Mouse (Mus musculus): ENCODE data around the gene Pear1.

Gene Pear1

GRCm38 (mm10) chr3:87828435-87828834, 4.3 kb upstream of the Pear1 start:
- ChIA-PET POLR2A (interaction anchor here in 2 of 4 experiments (0.7 to 1.1 kb wide), 4 partner anchors 11 to 152 kb away, joined by 3 to 4 read pairs (median 3); no protein-coding TSS in a partner anchor), CTCF (interaction anchor here (0.5 to 2.0 kb wide), 17 partner anchors 10 to 133 kb away, joined by 3 to 16 read pairs (median 4); partner anchors contain the start of gene Ntrk1 (in 1 of the 4))

GRCm38 (mm10) chr3:87818226-87818625, 5.9 kb downstream of the Pear1 start:
- ChIA-PET CTCF (interaction anchor here in 3 of 4 experiments (1.0 to 5.9 kb wide), 11 partner anchors 14 to 169 kb away, joined by 3 to 33 read pairs (median 13); partner anchors contain the start of genes Ntrk1 (in 2 of the 3) and Lrrc71 (in 1 of the 3)), POLR2A (interaction anchor here in 2 of 4 experiments (0.8 to 1.4 kb wide), 6 partner anchors 13 to 68 kb away, joined by 3 to 4 read pairs (median 3); partner anchors contain the start of genes Ntrk1 (in 1 of the 2) and Prcc (in 1 of the 2))

- CTCF ChIA-PET: interaction anchor here (0.6 to 5.9 kb wide), 29 partner anchors 9 to 170 kb away, joined by 3 to 33 read pairs (median 5); partner anchors contain the start of genes Ntrk1 (in 2 of the 4) and Lrrc71 (in 1 of the 4)
- POLR2A ChIA-PET: interaction anchor here in 3 of 4 experiments (0.6 to 3.2 kb wide), 11 partner anchors 12 to 245 kb away, joined by 3 to 13 read pairs (median 4); partner anchors contain the start of genes Insrr (in 1 of the 3), Lrrc71 (in 1 of the 3), Ntrk1 (in 1 of the 3) and Prcc (in 1 of the 3)
Observed at GRCm38 (mm10) chr3:87816646-87817093, 7.4 kb downstream of the Pear1 start.

- POLR2A ChIA-PET: interaction anchor here in 2 of 4 experiments (0.8 to 3.2 kb wide), 4 partner anchors 9 to 48 kb away, joined by 3 to 13 read pairs (median 4); partner anchors contain the start of genes Insrr (in 1 of the 2) and Ntrk1 (in 1 of the 2)
- CTCF ChIA-PET: interaction anchor here (0.6 to 5.9 kb wide), 21 partner anchors 8 to 67 kb away, joined by 3 to 33 read pairs (median 7); partner anchors contain the start of genes Ntrk1 (in 2 of the 4) and Lrrc71 (in 1 of the 4)
Observed at GRCm38 (mm10) chr3:87816166-87816565, 7.9 kb downstream of the Pear1 start.

GRCm38 (mm10) chr3:87812873-87813272, 11.2 kb downstream of the Pear1 start:
- CTCF ChIA-PET: interaction anchor here in 2 of 4 experiments (0.6 to 0.8 kb wide), 2 partner anchors 16 to 69 kb away, joined by 3 read pairs; no protein-coding TSS in a partner anchor
- POLR2A ChIA-PET: no interaction called here

- CTCF ChIA-PET: interaction anchor here in 3 of 4 experiments (0.6 to 0.8 kb wide), 3 partner anchors 10 to 17 kb away, joined by 3 read pairs; no protein-coding TSS in a partner anchor
- POLR2A ChIA-PET: interaction anchor here in 1 of 4 experiments (0.7 kb wide), 1 partner anchor 102 kb away, joined by 3 read pairs; no protein-coding TSS in a partner anchor
Observed at GRCm38 (mm10) chr3:87812413-87812812, 11.7 kb downstream of the Pear1 start.

GRCm38 (mm10) chr3:87811297-87811696, 12.8 kb downstream of the Pear1 start:
- ChIA-PET POLR2A (no interaction called here), CTCF (interaction anchor here in 2 of 4 experiments (0.7 to 1.4 kb wide), 3 partner anchors 27 to 28 kb away, joined by 3 read pairs; no protein-coding TSS in a partner anchor)

- ChIA-PET POLR2A (interaction anchor here in 2 of 4 experiments (0.7 to 1.0 kb wide), 5 partner anchors 15 to 151 kb away, joined by 3 read pairs; partner anchors contain the start of genes Ntrk1 (in 1 of the 2) and Prcc (in 1 of the 2)), CTCF (interaction anchor here in 3 of 4 experiments (0.6 to 1.8 kb wide), 8 partner anchors 13 to 161 kb away, joined by 3 to 6 read pairs (median 4); partner anchors contain the start of gene Insrr (in 1 of the 3))
Observed at GRCm38 (mm10) chr3:87809322-87809962, 14.7 kb downstream of the Pear1 start.

GRCm38 (mm10) chr3:87804038-87804677, 19.9 kb downstream of the Pear1 start:
- ChIA-PET POLR2A (interaction anchor here in 2 of 4 experiments (1.0 to 1.3 kb wide), 5 partner anchors 7 to 82 kb away, joined by 3 to 5 read pairs (median 3); partner anchors contain the start of genes Insrr (in 1 of the 2), Ntrk1 (in 1 of the 2) and Prcc (in 1 of the 2)), CTCF (interaction anchor here in 3 of 4 experiments (0.5 to 2.5 kb wide), 7 partner anchors 8 to 277 kb away, joined by 3 to 7 read pairs (median 3); partner anchors contain the start of gene Ntrk1 (in 1 of the 3))

- CTCF ChIA-PET: interaction anchor here in 3 of 4 experiments (0.6 to 2.5 kb wide), 3 partner anchors 37 to 270 kb away, joined by 4 to 7 read pairs (median 4); no protein-coding TSS in a partner anchor
- POLR2A ChIA-PET: interaction anchor here in 2 of 4 experiments (0.9 to 1.3 kb wide), 3 partner anchors 76 to 139 kb away, joined by 3 read pairs; no protein-coding TSS in a partner anchor
Observed at GRCm38 (mm10) chr3:87801681-87802080, 22.4 kb downstream of the Pear1 start.

GRCm38 (mm10) chr3:87796736-87797334, 27.3 kb downstream of the Pear1 start, which contains the start of gene Insrr:
Gene Insrr (plus strand): TSS chr3:87796951.
- POLR2A ChIA-PET: interaction anchor here in 3 of 4 experiments (0.6 to 3.7 kb wide), 7 partner anchors 8 to 189 kb away, joined by 3 to 13 read pairs (median 3); partner anchors contain the start of genes Nes (in 1 of the 3) and Prcc (in 1 of the 3)
- CTCF ChIA-PET: interaction anchor here in 3 of 4 experiments (0.5 to 4.7 kb wide), 13 partner anchors 12 to 338 kb away, joined by 3 to 36 read pairs (median 6); partner anchors contain the start of gene Lrrc71 (in 1 of the 3)

GRCm38 (mm10) chr3:87795336-87796277, 28.5 kb downstream of the Pear1 start:
- CTCF ChIA-PET: interaction anchor here (0.5 to 4.7 kb wide), 57 partner anchors 7 to 274 kb away, joined by 3 to 36 read pairs (median 5); partner anchors contain the start of genes Lrrc71 (in 2 of the 4), Nes (in 2 of the 4), Isg20l2 (in 1 of the 4) and Rrnad1 (in 1 of the 4)
- POLR2A ChIA-PET: interaction anchor here in 3 of 4 experiments (0.6 to 3.7 kb wide), 16 partner anchors 9 to 191 kb away, joined by 3 to 13 read pairs (median 3); partner anchors contain the start of genes Nes (in 1 of the 3) and Prcc (in 1 of the 3)

GRCm38 (mm10) chr3:87794922-87795325, 29.2 kb downstream of the Pear1 start, which contains the start of gene Ntrk1:
Gene Ntrk1 (minus strand): TSS chr3:87795162.
- ChIA-PET CTCF (interaction anchor here (0.5 to 4.7 kb wide), 44 partner anchors 8 to 1377 kb away, joined by 3 to 36 read pairs (median 6); partner anchors contain the start of genes Lrrc71 (in 2 of the 4), Nes (in 2 of the 4), Isg20l2 (in 1 of the 4) and Rrnad1 (in 1 of the 4)), POLR2A (interaction anchor here in 3 of 4 experiments (0.7 to 3.7 kb wide), 14 partner anchors 8 to 343 kb away, joined by 3 to 13 read pairs (median 3); no protein-coding TSS in a partner anchor)

GRCm38 (mm10) chr3:87789768-87790167, 34.3 kb downstream of the Pear1 start:
- ChIA-PET CTCF (interaction anchor here in 3 of 4 experiments (0.6 to 1.5 kb wide), 4 partner anchors 20 to 41 kb away, joined by 3 to 7 read pairs (median 4); no protein-coding TSS in a partner anchor), POLR2A (interaction anchor here in 1 of 4 experiments (0.9 kb wide), 1 partner anchor 10 kb away, joined by 3 read pairs; no protein-coding TSS in a partner anchor)

- CTCF ChIA-PET: no interaction called here
- POLR2A ChIA-PET: no interaction called here
Observed at GRCm38 (mm10) chr3:87789248-87789647, 34.9 kb downstream of the Pear1 start.
